Mouse (Mus musculus): Measurements from ENCODE around the gene Rpusd3. TPM values are rescaled to one million over a fixed set of nuclear protein-coding genes. Genes with fewer than 3 reads are reported as not detected.

The Rpusd3 gene
- polyA plus RNA-seq, 1 experiment from 2014 or later = 19.2 TPM

- under 1% methylated on average over 45 of the region's 45 CpGs for WGBS (ENCODE audit: insufficient replicate concordance)
- Histone ChIP-seq H3K27ac (peak within 1 kb of the TSS; percentile 50; the same call in 1 of the 2 replicates), H3K36me3 (peaks cover 17% of the 10 kb centered on the region), H3K4me2 (peak within 1 kb of the TSS; percentile 88), H3K4me3 (replicated peaks) (peak within 1 kb of the TSS; percentile 87), H3K4me1 (replicated peaks) (peaks cover 29% of the 10 kb centered on the region), H3K9me3 (replicated peaks) (no peaks in the 10 kb centered on the region), H3K27me3 (no peaks in the 10 kb centered on the region), H3K9ac (peak within 1 kb of the TSS; percentile 94)
- peak; percentile 88 for ATAC-seq (ENCODE audit: low read depth)
- DNase-seq = peak; percentile 86
These were observed 23.4 kb upstream of the Rpusd3 start, which contains the start of gene Jagn1 for GRCm38 (mm10) chr6:113442442-113443090. Jagn1 (plus strand) TSS chr6:113442569.

- Histone ChIP-seq H3K27ac (0 out of 2 replicates have a peak overlapping the region, but pooled peaks have one; percentile 50), H3K4me1 (replicated peaks) (peaks cover 29% of the 10 kb centered on the region), H3K4me3 (replicated peaks) (peak overlapping the region; percentile 87), H3K27me3 (no peaks in the 10 kb centered on the region), H3K36me3 (peaks cover 12% of the 10 kb centered on the region), H3K9ac (peak overlapping the region; percentile 94), H3K9me3 (replicated peaks) (no peaks in the 10 kb centered on the region), H3K4me2 (peak overlapping the region; percentile 88)
- DNase-seq (no peak), ATAC-seq (ENCODE audit: low read depth) (no peak; the same call in 1 of the 2 replicates)
- WGBS (ENCODE audit: insufficient replicate concordance) = 35% methylated on average over 9 of the region's 9 CpGs
These were observed 22.9 kb upstream of the Rpusd3 start for GRCm38 (mm10) chr6:113442087-113442441.

GRCm38 (mm10) chr6:113441147-113441680, 22.1 kb upstream of the Rpusd3 start:
- H3K36me3 ChIP-seq = 0 out of 2 replicates have a peak, but pooled peaks cover 3% of the 10 kb centered on the region
- 49% methylated on average over 7 of the region's 7 CpGs for WGBS (ENCODE audit: insufficient replicate concordance)

GRCm38 (mm10) chr6:113440686-113441085, 21.5 kb upstream of the Rpusd3 start:
- Histone ChIP-seq H3K27me3 (no peaks in the 10 kb centered on the region), H3K4me3 (replicated peaks) (no peak overlapping the region), H3K27ac (no peak overlapping the region), H3K9ac (no peak overlapping the region), H3K9me3 (replicated peaks) (no peaks in the 10 kb centered on the region), H3K36me3 (no peaks in the 10 kb centered on the region), H3K4me2 (no peak overlapping the region), H3K4me1 (replicated peaks) (peaks cover 29% of the 10 kb centered on the region)
- ATAC-seq (ENCODE audit: low read depth) = no peak
- no peak for DNase-seq
- 87% methylated on average over 3 of the region's 3 CpGs for WGBS (ENCODE audit: insufficient replicate concordance)

More at GRCm38 (mm10) chr6:113441147-113441680, 22.1 kb upstream of the Rpusd3 start:
- Histone ChIP-seq H3K27ac (no peak overlapping the region), H3K4me1 (replicated peaks) (peaks cover 29% of the 10 kb centered on the region), H3K9me3 (replicated peaks) (no peaks in the 10 kb centered on the region), H3K9ac (no peak overlapping the region), H3K27me3 (no peaks in the 10 kb centered on the region), H3K4me3 (replicated peaks) (no peak overlapping the region), H3K4me2 (no peak overlapping the region)
- ATAC-seq (ENCODE audit: low read depth) = no peak; the same call in 1 of the 2 replicates
- peak; percentile 74 for DNase-seq

GRCm38 (mm10) chr6:113438721-113439430, 19.7 kb upstream of the Rpusd3 start:
- Histone ChIP-seq H3K9ac (no peak overlapping the region), H3K36me3 (no peaks in the 10 kb centered on the region), H3K27ac (no peak overlapping the region), H3K4me3 (replicated peaks) (no peak overlapping the region), H3K4me2 (no peak overlapping the region), H3K4me1 (replicated peaks) (peaks cover 22% of the 10 kb centered on the region), H3K27me3 (no peaks in the 10 kb centered on the region), H3K9me3 (replicated peaks) (no peaks in the 10 kb centered on the region)
- ATAC-seq (ENCODE audit: low read depth) (no peak), DNase-seq (no peak)
- WGBS (ENCODE audit: insufficient replicate concordance) = 52% methylated on average over 12 of the region's 12 CpGs

GRCm38 (mm10) chr6:113437135-113437534, 18.0 kb upstream of the Rpusd3 start:
- no peaks in the 10 kb centered on the region for H3K36me3 ChIP-seq
- H3K9me3 ChIP-seq (replicated peaks) = no peaks in the 10 kb centered on the region
- H3K4me2 ChIP-seq = no peak overlapping the region
- H3K27ac ChIP-seq = no peak overlapping the region
- DNase-seq = no peak
- H3K4me3 ChIP-seq (replicated peaks) = no peak overlapping the region
- 63% methylated on average over 12 of the region's 12 CpGs for WGBS (ENCODE audit: insufficient replicate concordance)
- no peak for ATAC-seq (ENCODE audit: low read depth)
- no peaks in the 10 kb centered on the region for H3K27me3 ChIP-seq
- no peak overlapping the region for H3K9ac ChIP-seq
- peaks cover 9% of the 10 kb centered on the region; the same call in 1 of the 2 replicates for H3K4me1 ChIP-seq (replicated peaks)

- Histone ChIP-seq H3K4me2 (no peak within 1 kb of the TSS), H3K9me3 (replicated peaks) (no peaks in the 10 kb centered on the region), H3K36me3 (no peaks in the 10 kb centered on the region), H3K27me3 (no peaks in the 10 kb centered on the region), H3K9ac (no peak within 1 kb of the TSS), H3K4me3 (replicated peaks) (no peak within 1 kb of the TSS), H3K4me1 (replicated peaks) (no peaks in the 10 kb centered on the region), H3K27ac (no peak within 1 kb of the TSS)
- no peak for DNase-seq
- 70% methylated on average over 9 of the region's 9 CpGs for WGBS (ENCODE audit: insufficient replicate concordance)
- ATAC-seq (ENCODE audit: low read depth) = no peak
These were observed 16.6 kb upstream of the Rpusd3 start, which contains the start of gene Cidec for GRCm38 (mm10) chr6:113435664-113436205. Cidec (minus strand) TSS chr6:113435760.

- no peaks in the 10 kb centered on the region for H3K36me3 ChIP-seq
- ATAC-seq (ENCODE audit: low read depth) (no peak), DNase-seq (no peak)
- no peak overlapping the region for H3K9ac ChIP-seq
- WGBS (ENCODE audit: insufficient replicate concordance) = 56% methylated on average over 7 of the region's 7 CpGs
- no peak overlapping the region for H3K4me3 ChIP-seq (replicated peaks)
- no peaks in the 10 kb centered on the region for H3K27me3 ChIP-seq
- H3K27ac ChIP-seq = no peak overlapping the region
- H3K4me1 ChIP-seq (replicated peaks) = no peaks in the 10 kb centered on the region
- H3K9me3 ChIP-seq (replicated peaks) = no peaks in the 10 kb centered on the region
- H3K4me2 ChIP-seq = no peak overlapping the region
These were observed 15.6 kb upstream of the Rpusd3 start for GRCm38 (mm10) chr6:113434691-113435090.

GRCm38 (mm10) chr6:113433661-113434060, 14.5 kb upstream of the Rpusd3 start:
- Histone ChIP-seq H3K9ac (no peak overlapping the region), H3K4me3 (replicated peaks) (no peak overlapping the region), H3K9me3 (replicated peaks) (no peaks in the 10 kb centered on the region), H3K4me2 (no peak overlapping the region), H3K4me1 (replicated peaks) (no peaks in the 10 kb centered on the region), H3K36me3 (no peaks in the 10 kb centered on the region), H3K27me3 (no peaks in the 10 kb centered on the region), H3K27ac (no peak overlapping the region)
- DNase-seq (no peak), ATAC-seq (ENCODE audit: low read depth) (no peak)
- 62% methylated on average over 3 of the region's 3 CpGs for WGBS (ENCODE audit: insufficient replicate concordance)

GRCm38 (mm10) chr6:113431801-113432200, 12.7 kb upstream of the Rpusd3 start:
- ATAC-seq (ENCODE audit: low read depth) = no peak
- no peaks in the 10 kb centered on the region for H3K27me3 ChIP-seq

GRCm38 (mm10) chr6:113430846-113431245, 11.7 kb upstream of the Rpusd3 start:
- H3K9me3 ChIP-seq (replicated peaks) = no peaks in the 10 kb centered on the region
- no peak overlapping the region for H3K9ac ChIP-seq
- H3K4me3 ChIP-seq (replicated peaks) = no peak overlapping the region
- no peak for DNase-seq
- H3K36me3 ChIP-seq = no peaks in the 10 kb centered on the region
- no peak overlapping the region for H3K4me2 ChIP-seq
- no peak for ATAC-seq (ENCODE audit: low read depth)
- no peak overlapping the region for H3K27ac ChIP-seq
- no peaks in the 10 kb centered on the region for H3K27me3 ChIP-seq
- 45% methylated on average over 3 of the region's 3 CpGs for WGBS (ENCODE audit: insufficient replicate concordance)
- no peaks in the 10 kb centered on the region for H3K4me1 ChIP-seq (replicated peaks)

More at GRCm38 (mm10) chr6:113431801-113432200, 12.7 kb upstream of the Rpusd3 start:
- Histone ChIP-seq H3K4me3 (replicated peaks) (no peak overlapping the region), H3K9ac (no peak overlapping the region), H3K9me3 (replicated peaks) (no peaks in the 10 kb centered on the region), H3K27ac (no peak overlapping the region), H3K4me2 (no peak overlapping the region), H3K36me3 (no peaks in the 10 kb centered on the region), H3K4me1 (replicated peaks) (no peaks in the 10 kb centered on the region)
- 45% methylated on average over 3 of the region's 3 CpGs for WGBS (ENCODE audit: insufficient replicate concordance)
- no peak for DNase-seq

Data from liver, embryonic 13.5 days (tissue).